Mouse (Mus musculus) neural tube, embryonic 12.5 days (tissue): Measurements from ENCODE around the gene Psg16. TPM values are rescaled to one million over a fixed set of nuclear protein-coding genes. Genes with fewer than 3 reads are reported as not detected.

Source experiments
- ATAC-seq: fragments of 200-750 bp; cut with Nextera tagmentation; 2 replicates; pipeline ENCODE4 v1.8.0; 2017; ENCODE audit warnings: low read depth, mild to moderate bottlenecking, moderate TSS enrichment, moderate library complexity; ENCODE audit not compliant: low FRiP score
- H3K27ac ChIP-seq: fragments of 300-500 bp; sonication (generic); 2 replicates; pipeline ENCODE4 v1.5.1; 2016
- H3K27me3 ChIP-seq: fragments of 300-500 bp; sonication (generic); replicated peaks from 2 replicates; pipeline ENCODE4 v1.6.1; 2016; ENCODE audit warnings: mild to moderate bottlenecking
- H3K36me3 ChIP-seq: fragments of 300-500 bp; sonication (generic); 2 replicates; pipeline ENCODE4 v1.6.1; 2016; ENCODE audit warnings: mild to moderate bottlenecking
- H3K4me1 ChIP-seq: fragments of 300-500 bp; sonication (generic); 2 replicates; pipeline ENCODE4 v1.6.1; 2016
- H3K4me2 ChIP-seq: fragments of 300-500 bp; sonication (generic); replicated peaks from 2 replicates; pipeline ENCODE4 v1.6.1; 2016; ENCODE audit warnings: mild to moderate bottlenecking
- H3K4me3 ChIP-seq: fragments of 300-500 bp; sonication (generic); 2 replicates; pipeline ENCODE4 v1.5.1; 2016
- H3K9ac ChIP-seq: fragments of 300-500 bp; sonication (generic); 2 replicates; pipeline ENCODE4 v1.6.1; 2016; ENCODE audit warnings: mild to moderate bottlenecking
- H3K9me3 ChIP-seq: fragments of 300-500 bp; sonication (generic); 2 replicates; pipeline ENCODE4 v1.6.1; 2016; ENCODE audit warnings: mild to moderate bottlenecking
- WGBS: fragments of 180-500 bp; shearing (Covaris S2); methylation state at CpG from one replicate; pipeline ENCODE4 v1.1.7; 2016; 5-methylcytosine and 5-hydroxymethylcytosine counted together
- polyA plus RNA-seq: library from polyadenylated mRNA; unstranded; fragments of >200 nt; fragmentation: Nextera tagmentation; extraction: Ambion mirVana; gene quantifications from 2 replicates; pipeline ENCODE4 v1.2.1, GENCODE M21; 2016

Psg16 gene
- polyA plus RNA-seq, 1 experiment from 2014 or later: 0.27 TPM

DNA sequence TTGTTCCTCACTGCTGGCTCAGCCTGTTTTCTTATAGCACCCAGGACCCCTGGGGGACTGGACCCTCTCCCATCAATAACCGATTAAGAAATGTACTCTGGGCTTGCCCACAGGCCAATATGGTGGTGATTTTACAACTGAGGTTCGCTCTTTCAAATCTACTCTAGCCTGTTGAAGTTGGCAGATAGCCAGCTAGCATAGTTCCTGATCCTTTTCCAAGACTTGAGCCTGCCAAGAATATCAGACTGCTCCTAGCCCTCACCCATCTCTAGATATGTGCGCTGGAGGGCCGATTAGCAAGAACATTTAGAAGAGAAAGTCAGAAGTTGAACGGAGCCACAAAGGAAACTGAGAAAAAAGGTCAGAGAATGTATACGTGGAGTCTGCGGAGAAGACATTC, 85.2 kb downstream of the Psg16 start:
- 80% methylated on average over 7 of the region's 7 CpGs for WGBS
- no peak for ATAC-seq
- no peaks in the 10 kb centered on the region for H3K27me3 ChIP-seq

DNA sequence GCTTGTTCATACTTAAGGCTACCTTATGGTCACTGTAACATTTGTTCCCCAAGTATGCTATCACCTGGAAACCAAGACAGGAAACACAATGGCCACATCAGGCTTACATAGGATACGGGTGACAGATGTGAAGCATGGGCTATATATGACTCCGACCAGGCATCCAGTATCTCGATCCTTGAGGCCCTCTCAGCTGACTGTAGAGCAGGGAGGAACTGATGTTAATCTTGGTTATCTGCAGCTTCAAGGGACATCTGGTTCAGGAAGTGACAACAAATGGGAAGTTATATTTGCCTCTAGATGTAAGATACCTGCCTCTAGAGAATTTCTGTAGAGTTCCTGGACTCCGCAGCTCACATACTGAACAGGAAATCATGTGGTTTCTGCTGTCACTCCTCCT, 98.0 kb downstream of the Psg16 start:
- no peaks in the 10 kb centered on the region for H3K4me1 ChIP-seq
- H3K27me3 ChIP-seq: no peaks in the 10 kb centered on the region

More for the DNA sequence above, 85.2 kb downstream of the Psg16 start:
- peaks cover 61% of the 10 kb centered on the region for H3K9me3 ChIP-seq
- H3K4me1 ChIP-seq: no peaks in the 10 kb centered on the region
- no peak overlapping the region for H3K4me3 ChIP-seq
- H3K36me3 ChIP-seq: no peaks in the 10 kb centered on the region
- H3K27ac ChIP-seq: no peak overlapping the region
- H3K9ac ChIP-seq: no peak overlapping the region
- no peak overlapping the region for H3K4me2 ChIP-seq

More for the DNA sequence above, 98.0 kb downstream of the Psg16 start:
- no peak overlapping the region for H3K4me3 ChIP-seq
- H3K9me3 ChIP-seq: peaks cover 24% of the 10 kb centered on the region
- no peak overlapping the region for H3K9ac ChIP-seq
- no peak overlapping the region for H3K27ac ChIP-seq
- no peak for ATAC-seq
- no peak overlapping the region for H3K4me2 ChIP-seq
- no peaks in the 10 kb centered on the region for H3K36me3 ChIP-seq
- 90% methylated on average over 4 of the region's 4 CpGs for WGBS

Other genes with a start within 250 kb of the Psg16 start
- 9.5 and 10.4 TPM in 2 replicates for gene Prkd2, start 231.1 kb upstream of the Psg16 start, polyA plus RNA-seq
- 9.0 and 10.2 TPM in 2 replicates for gene Dact3, start 198.7 kb upstream of the Psg16 start, polyA plus RNA-seq
- gene Gng8, start 182.3 kb upstream of the Psg16 start, polyA plus RNA-seq: 8.4 and 9.6 TPM in 2 replicates
- 1.5 and 3.0 TPM in 2 replicates for gene Ptgir, start 167.6 kb upstream of the Psg16 start, polyA plus RNA-seq
- 213 and 232 TPM in 2 replicates for gene Calm3, start 149.9 kb upstream of the Psg16 start, polyA plus RNA-seq
- 40.2 and 47.5 TPM in 2 replicates for gene Pnmal2, start 129.4 kb upstream of the Psg16 start, polyA plus RNA-seq
- gene Pnmal1, start 114.4 kb upstream of the Psg16 start, polyA plus RNA-seq: 25.6 and 26.2 TPM in 2 replicates
- gene Gm42372, start 91.0 kb upstream of the Psg16 start, polyA plus RNA-seq: 1.5 and 2.0 TPM in 2 replicates
- 7.9 and 15.3 TPM in 2 replicates for gene Ccdc8, start 81.3 kb upstream of the Psg16 start, polyA plus RNA-seq
- 112 and 113 TPM in 2 replicates for gene Ppp5c, start 46.1 kb upstream of the Psg16 start, polyA plus RNA-seq
- 5.2 and 5.7 TPM in 2 replicates for gene Hif3a, start 11.6 kb upstream of the Psg16 start, polyA plus RNA-seq
- not detected in 2 replicates for gene Ceacam3, start 76.2 kb downstream of the Psg16 start, polyA plus RNA-seq
- gene Psg29, start 129.4 kb downstream of the Psg16 start, polyA plus RNA-seq: not detected in 2 replicates